Mouse (Mus musculus) E14TG2a.4 (cell line): Measurements from ENCODE around the gene Ppm1b.

Experiments
- CTCF ChIP-seq: conservative IDR thresholded peaks from 2 replicates; pipeline ENCODE4 v1.5.1; 2014; ENCODE audit warnings: low read length
- NANOG ChIP-seq: IDR thresholded peaks from 2 replicates; pipeline ENCODE4 v1.6.1; 2014; ENCODE audit warnings: borderline replicate concordance, low read length, mixed read lengths
- POU5F1 ChIP-seq: IDR thresholded peaks from 2 replicates; pipeline ENCODE4 v1.6.1; 2014; ENCODE audit warnings: low read length, borderline replicate concordance

DNA sequence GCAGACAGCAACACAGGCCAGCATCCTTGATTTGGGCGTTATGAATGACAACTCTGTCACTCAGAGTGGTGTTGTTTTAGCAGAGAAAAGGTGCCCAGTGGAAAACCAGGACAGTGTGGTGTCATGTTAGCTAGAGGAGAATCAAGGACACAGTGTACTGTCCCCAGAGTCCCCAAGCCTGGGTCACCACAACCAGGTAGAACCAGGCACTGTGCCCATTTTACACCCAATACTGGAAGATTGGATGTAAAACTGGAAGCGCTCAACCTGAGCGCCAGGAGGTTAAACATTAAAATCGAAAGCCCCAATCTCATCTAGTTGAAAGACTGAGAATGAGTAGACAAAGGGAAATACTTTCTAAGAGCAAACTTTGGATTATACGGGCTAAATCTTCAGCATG, 87.9 kb downstream of the Ppm1b start:
- TF ChIP-seq CTCF (no peak), NANOG (no peak), POU5F1 (no peak)
